Mouse (Mus musculus): ENCODE data around the gene Hist1h2bn. TPM values are rescaled to one million over a fixed set of nuclear protein-coding genes. Genes with fewer than 3 reads are reported as not detected.
"Not testable (repeated sequence)": the region's sequence is repeated elsewhere in the genome, so short reads cannot be mapped to it uniquely, and the experiment has no call there.

Hist1h2bn gene
- polyA plus RNA-seq (2016; fragmentation: Nextera tagmentation; extraction: Ambion mirVana), result 1.6 and 1.8 TPM in 2 replicates

DNA sequence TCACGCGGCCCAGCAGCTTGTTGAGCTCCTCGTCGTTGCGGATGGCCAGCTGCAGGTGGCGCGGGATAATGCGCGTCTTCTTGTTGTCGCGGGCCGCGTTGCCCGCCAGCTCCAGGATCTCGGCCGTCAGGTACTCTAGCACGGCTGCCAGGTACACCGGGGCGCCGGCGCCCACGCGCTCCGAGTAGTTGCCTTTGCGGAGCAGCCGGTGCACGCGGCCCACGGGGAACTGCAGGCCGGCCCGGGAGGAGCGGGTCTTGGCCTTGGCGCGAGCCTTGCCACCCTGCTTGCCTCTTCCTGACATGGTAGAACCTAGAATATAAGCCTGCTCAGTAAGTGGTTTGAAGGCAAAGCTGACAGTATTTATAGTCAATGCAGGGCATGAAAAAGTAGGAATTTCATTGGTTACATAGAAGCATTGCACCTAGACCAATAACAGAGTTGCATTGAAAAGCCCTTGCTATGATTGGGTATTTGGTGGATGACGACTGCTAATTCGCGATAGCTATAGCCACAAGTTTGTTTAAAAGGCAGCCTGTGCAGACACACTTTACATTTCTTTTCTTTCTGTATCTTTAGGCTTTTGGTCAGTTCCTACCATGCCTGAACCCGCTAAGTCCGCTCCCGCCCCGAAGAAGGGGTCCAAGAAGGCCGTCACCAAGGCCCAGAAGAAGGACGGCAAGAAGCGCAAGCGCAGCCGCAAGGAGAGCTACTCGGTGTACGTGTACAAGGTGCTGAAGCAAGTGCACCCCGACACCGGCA, at the start of gene Hist1h2bn, which contains the start of gene Hist1h2ak:
Hist1h2bn (plus strand) TSS at position 600 of the 762 bp plus-strand sequence.
Hist1h2ak (minus strand) TSS at position 304 of the 762 bp plus-strand sequence.
- H3K4me1 ChIP-seq, result peaks cover 48% of the 10 kb centered on the region
- DNase-seq (ENCODE audit: extremely low spot score, low spot score), result peak; percentile 79
- not testable (repeated sequence) for H3K36me3 ChIP-seq (replicated peaks); H3K27me3 ChIP-seq (ENCODE audit: poor library complexity, severe bottlenecking); H3K9me3 ChIP-seq
- peak within 1 kb of the TSS; percentile 64 for H3K4me3 ChIP-seq
- H3K27ac ChIP-seq, result peak within 1 kb of the TSS; percentile 95
- WGBS, result under 1% methylated on average over 49 of the region's 50 CpGs

DNA sequence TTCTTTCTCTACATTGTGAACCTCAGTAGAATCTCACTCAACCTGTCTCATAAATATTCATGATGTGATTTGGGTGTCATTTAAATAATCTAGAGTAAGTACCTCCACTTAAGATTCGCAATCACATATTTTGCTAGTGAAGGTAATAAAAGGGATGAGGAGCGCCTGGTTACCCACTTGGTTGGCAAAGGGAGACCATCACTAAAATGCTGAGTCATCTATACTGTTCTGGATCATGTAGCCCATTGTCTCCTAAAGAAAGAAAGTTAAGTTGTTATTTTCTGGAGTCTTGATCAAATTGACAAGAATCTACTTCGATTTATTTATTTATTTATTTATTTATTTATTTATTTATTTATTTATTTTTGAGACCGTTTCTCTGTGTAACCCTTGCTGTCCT, 47.3 kb upstream of the Hist1h2bn start:
- WGBS, result 74% methylated on average over 4 of the region's 4 CpGs
- H3K36me3 ChIP-seq (replicated peaks), result no peaks in the 10 kb centered on the region
- no peaks in the 10 kb centered on the region for H3K9me3 ChIP-seq
- H3K27ac ChIP-seq, result no peak overlapping the region
- H3K4me3 ChIP-seq, result no peak overlapping the region
- H3K4me1 ChIP-seq, result peaks cover 5% of the 10 kb centered on the region
- no peak for DNase-seq (ENCODE audit: extremely low spot score, low spot score)
- no peaks in the 10 kb centered on the region for H3K27me3 ChIP-seq (ENCODE audit: poor library complexity, severe bottlenecking)

DNA sequence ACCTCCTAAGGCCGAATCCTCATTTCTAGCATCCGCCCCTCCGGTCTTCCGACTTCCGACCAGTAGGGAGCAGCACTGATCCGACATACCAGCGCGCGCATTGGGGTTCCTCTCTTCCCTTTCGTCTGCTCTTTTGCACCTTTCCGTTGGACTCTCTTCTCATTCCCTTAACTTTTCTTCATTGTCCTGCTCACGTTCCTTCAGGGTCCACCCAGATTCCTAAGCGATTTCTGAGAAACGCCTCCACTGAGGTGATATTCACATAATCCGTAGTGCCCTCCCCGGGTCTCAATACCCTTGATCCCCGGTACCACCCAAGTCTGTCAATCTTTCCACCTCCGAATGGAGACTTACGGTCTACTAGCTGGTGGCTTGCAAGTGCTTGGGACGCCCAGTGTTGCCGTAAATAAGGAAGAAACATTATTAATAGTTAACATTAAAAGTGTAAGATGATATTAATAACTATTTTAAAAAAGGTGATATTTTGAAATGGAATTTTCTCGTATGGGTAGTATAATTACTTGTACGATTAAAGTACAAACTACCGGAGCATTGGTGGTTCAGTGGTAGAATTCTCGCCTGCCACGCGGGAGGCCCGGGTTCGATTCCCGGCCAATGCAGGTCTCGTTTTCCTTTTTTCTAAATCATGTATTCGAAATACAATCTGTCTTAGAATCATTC, 43.8 kb upstream of the Hist1h2bn start:
- peak overlapping the region; percentile 69 for H3K4me3 ChIP-seq
- no peaks in the 10 kb centered on the region for H3K36me3 ChIP-seq (replicated peaks)
- under 1% methylated on average over 32 of the region's 32 CpGs for WGBS
- peaks cover 10% of the 10 kb centered on the region for H3K4me1 ChIP-seq
- H3K9me3 ChIP-seq, result no peaks in the 10 kb centered on the region
- DNase-seq (ENCODE audit: extremely low spot score, low spot score), result peak; percentile 87
- peak overlapping the region; percentile 88 for H3K27ac ChIP-seq
- H3K27me3 ChIP-seq (ENCODE audit: poor library complexity, severe bottlenecking), result no peaks in the 10 kb centered on the region

- Histone ChIP-seq H3K27me3 (ENCODE audit: poor library complexity, severe bottlenecking) (no peaks in the 10 kb centered on the region), H3K27ac (peak overlapping the region; percentile 73), H3K36me3 (replicated peaks) (no peaks in the 10 kb centered on the region), H3K4me1 (peaks cover 14% of the 10 kb centered on the region), H3K4me3 (peak overlapping the region; percentile 69), H3K9me3 (no peaks in the 10 kb centered on the region)
- 2% methylated on average over 22 of the region's 22 CpGs for WGBS
- peak; percentile 72 for DNase-seq (ENCODE audit: extremely low spot score, low spot score)
Observed at GRCm38 (mm10) chr13:21710821-21711525, 43.0 kb upstream of the Hist1h2bn start.

GRCm38 (mm10) chr13:21711698-21712097, 42.2 kb upstream of the Hist1h2bn start:
- WGBS, result 40% methylated on average over 4 of the region's 4 CpGs
- no peak for DNase-seq (ENCODE audit: extremely low spot score, low spot score)
- Histone ChIP-seq H3K27ac (peak overlapping the region; percentile 73), H3K27me3 (ENCODE audit: poor library complexity, severe bottlenecking) (no peaks in the 10 kb centered on the region), H3K9me3 (no peaks in the 10 kb centered on the region), H3K4me1 (peaks cover 15% of the 10 kb centered on the region), H3K36me3 (replicated peaks) (no peaks in the 10 kb centered on the region), H3K4me3 (peak overlapping the region; percentile 69)

DNA sequence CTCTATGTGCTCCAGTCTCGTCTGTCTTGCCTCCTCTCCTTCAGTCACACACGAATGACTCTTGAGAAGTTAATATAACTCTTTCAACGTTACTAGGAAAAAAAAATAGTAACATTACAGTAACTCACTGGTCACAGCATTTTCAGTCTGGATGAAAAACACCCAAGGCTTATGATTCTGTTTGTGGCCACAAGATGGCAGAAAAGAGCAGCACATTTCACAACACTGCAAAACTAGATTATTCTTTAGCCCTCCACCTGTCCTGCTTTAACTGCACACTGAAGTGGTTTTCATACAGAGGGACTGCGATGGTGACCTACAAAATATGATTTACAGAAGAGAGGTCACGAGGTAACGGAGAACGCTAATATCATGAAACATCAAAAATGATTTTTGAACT, 39.2 kb upstream of the Hist1h2bn start:
- Histone ChIP-seq H3K4me3 (peak overlapping the region; percentile 55), H3K36me3 (replicated peaks) (no peaks in the 10 kb centered on the region), H3K27ac (peak overlapping the region; percentile 94), H3K27me3 (ENCODE audit: poor library complexity, severe bottlenecking) (no peaks in the 10 kb centered on the region), H3K9me3 (no peaks in the 10 kb centered on the region), H3K4me1 (peaks cover 36% of the 10 kb centered on the region)
- 2% methylated on average over 7 of the region's 7 CpGs for WGBS
- peak; percentile 62 for DNase-seq (ENCODE audit: extremely low spot score, low spot score)

DNA sequence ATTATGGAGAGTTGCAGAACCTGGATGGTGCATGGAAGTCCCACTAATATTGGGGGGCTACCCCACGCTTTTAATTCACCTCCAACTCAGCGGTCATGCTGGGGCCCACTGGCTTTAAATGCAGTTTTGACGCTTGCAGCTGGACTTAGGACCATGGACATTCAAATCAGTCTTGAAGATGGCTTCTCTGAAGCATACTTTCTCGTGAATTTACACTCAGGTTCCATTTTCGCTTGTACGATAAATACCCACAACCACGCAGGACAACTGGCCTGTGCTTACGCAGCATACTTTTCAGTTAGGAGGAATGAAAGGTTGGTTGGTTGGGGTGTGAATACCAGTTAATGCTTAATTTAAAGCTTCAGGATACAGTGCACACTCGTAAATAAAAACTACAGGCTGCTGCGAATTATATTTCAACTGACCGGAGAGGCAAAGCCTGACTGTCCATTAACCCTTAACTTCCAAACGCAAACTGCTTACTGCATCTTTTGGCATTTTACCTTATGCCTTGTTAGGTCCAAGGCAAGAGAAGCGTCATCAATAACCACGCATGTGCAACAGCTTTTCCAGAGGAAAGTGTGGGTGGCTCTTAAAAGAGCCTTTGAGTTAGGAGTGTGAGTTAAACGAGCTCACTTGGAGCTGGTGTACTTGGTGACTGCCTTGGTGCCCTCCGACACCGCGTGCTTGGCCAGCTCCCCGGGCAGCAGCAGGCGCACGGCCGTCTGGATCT, 38.6 kb upstream of the Hist1h2bn start:
- peak overlapping the region; percentile 94 for H3K27ac ChIP-seq
- no peaks in the 10 kb centered on the region for H3K36me3 ChIP-seq (replicated peaks)
- peaks cover 42% of the 10 kb centered on the region for H3K4me1 ChIP-seq
- peak overlapping the region; percentile 55 for H3K4me3 ChIP-seq
- no peaks in the 10 kb centered on the region for H3K9me3 ChIP-seq
- peak; percentile 57 for DNase-seq (ENCODE audit: extremely low spot score, low spot score)
- no peaks in the 10 kb centered on the region for H3K27me3 ChIP-seq (ENCODE audit: poor library complexity, severe bottlenecking)
- WGBS, result 1% methylated on average over 22 of the region's 22 CpGs

DNA sequence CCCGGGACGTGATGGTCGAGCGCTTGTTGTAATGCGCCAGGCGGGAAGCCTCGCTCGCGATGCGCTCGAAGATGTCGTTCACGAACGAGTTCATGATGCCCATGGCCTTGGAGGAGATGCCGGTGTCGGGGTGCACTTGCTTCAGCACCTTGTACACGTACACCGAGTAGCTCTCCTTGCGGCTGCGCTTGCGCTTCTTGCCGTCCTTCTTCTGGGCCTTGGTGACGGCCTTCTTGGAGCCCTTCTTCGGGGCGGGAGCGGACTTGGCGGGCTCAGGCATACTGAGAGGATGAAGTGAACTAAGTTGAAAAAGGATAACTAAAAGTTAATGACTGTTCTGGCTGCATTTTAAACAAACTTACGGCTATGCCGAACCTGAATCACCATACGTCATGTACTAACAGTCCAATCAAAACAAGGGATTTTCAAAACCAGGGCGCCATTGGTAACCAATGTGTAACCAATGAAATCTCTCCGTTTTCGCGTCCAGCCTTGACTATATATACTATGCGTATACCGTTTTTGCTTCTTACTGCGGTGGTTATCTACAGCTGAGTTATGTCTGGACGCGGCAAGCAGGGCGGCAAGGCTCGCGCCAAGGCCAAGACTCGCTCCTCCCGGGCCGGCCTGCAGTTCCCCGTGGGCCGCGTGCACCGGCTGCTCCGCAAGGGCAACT, 37.9 kb upstream of the Hist1h2bn start, which contains the start of the genes Hist1h2bl and Hist1h2ai:
Hist1h2bl (minus strand) TSS at position 280 of the 676 bp plus-strand sequence.
Hist1h2ai (plus strand) TSS at position 559 of the 676 bp plus-strand sequence.
- Histone ChIP-seq H3K27ac (peak within 1 kb of the TSS; percentile 95), H3K4me1 (peaks cover 49% of the 10 kb centered on the region), H3K4me3 (peak within 1 kb of the TSS; percentile 55)
- WGBS, result under 1% methylated on average over 35 of the region's 50 CpGs
- not testable (repeated sequence) for H3K9me3 ChIP-seq; H3K36me3 ChIP-seq (replicated peaks); H3K27me3 ChIP-seq (ENCODE audit: poor library complexity, severe bottlenecking)
- DNase-seq (ENCODE audit: extremely low spot score, low spot score), result peak; percentile 82

- peak; percentile 63 for DNase-seq (ENCODE audit: extremely low spot score, low spot score)
- not testable (repeated sequence) for H3K36me3 ChIP-seq (replicated peaks); H3K27me3 ChIP-seq (ENCODE audit: poor library complexity, severe bottlenecking); H3K9me3 ChIP-seq
- Histone ChIP-seq H3K27ac (peak overlapping the region; percentile 95), H3K4me1 (peaks cover 45% of the 10 kb centered on the region), H3K4me3 (peak overlapping the region; percentile 55)
- WGBS, result 0% methylated on average over 13 of the region's 38 CpGs
Observed at GRCm38 (mm10) chr13:21716540-21717391, 37.2 kb upstream of the Hist1h2bn start.

GRCm38 (mm10) chr13:21717397-21718357, 36.2 kb upstream of the Hist1h2bn start, which contains the start of gene Hist1h3h:
TSS of gene Hist1h3h (plus strand) at chr13:21717659.
- peaks cover 50% of the 10 kb centered on the region for H3K4me1 ChIP-seq
- under 1% methylated on average over 26 of the region's 56 CpGs for WGBS
- H3K27me3 ChIP-seq (ENCODE audit: poor library complexity, severe bottlenecking); H3K36me3 ChIP-seq (replicated peaks); H3K9me3 ChIP-seq: not testable (repeated sequence)
- peak within 1 kb of the TSS; percentile 96 for H3K27ac ChIP-seq
- peak within 1 kb of the TSS; percentile 59 for H3K4me3 ChIP-seq
- DNase-seq (ENCODE audit: extremely low spot score, low spot score), result peak; percentile 87
